Mouse (Mus musculus) cortical plate, adult 2 months (tissue): ENCODE data around the gene Bpifa5.
"Not testable (repeated sequence)": the region's sequence is repeated elsewhere in the genome, so short reads cannot be mapped to it uniquely, and the experiment has no call there.

Source experiments
- CTCF ChIP-seq: fragments of 200-500 bp; IDR thresholded peaks from 2 replicates; pipeline ENCODE4 v1.5.1; 2011; ENCODE audit warnings: mild to moderate bottlenecking, control low read depth, low read length; ENCODE audit not compliant: insufficient read depth; ENCODE audit errors: extremely low read depth
- POLR2A ChIP-seq: fragments of 200-500 bp; IDR thresholded peaks from 2 replicates; pipeline ENCODE4 v1.6.1; 2011; ENCODE audit warnings: mild to moderate bottlenecking, low read length, control low read depth; ENCODE audit not compliant: insufficient read depth; ENCODE audit errors: extremely low read depth

DNA sequence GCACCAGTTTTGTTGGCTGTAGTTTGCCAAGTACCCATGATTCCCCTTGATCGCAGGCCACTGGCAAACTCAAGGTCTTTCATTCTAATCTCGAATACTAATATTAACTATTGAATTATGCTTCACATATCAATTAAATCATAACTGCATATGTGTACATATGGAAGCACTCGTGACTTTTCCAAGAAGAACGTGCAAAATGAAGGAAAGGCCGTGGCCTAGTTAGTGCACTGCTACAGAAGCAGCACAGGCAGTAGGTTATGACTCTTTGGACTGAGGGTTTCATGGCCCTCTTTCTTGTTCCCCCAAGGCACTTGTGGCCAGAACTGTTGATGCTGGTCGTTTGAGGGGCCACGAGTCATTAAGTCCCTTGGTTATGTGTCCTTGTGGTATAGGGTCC lies 19.5 kb downstream of the Bpifa5 start:
- not testable (repeated sequence) for TF ChIP-seq POLR2A, CTCF
